Comparison of ENCODE assay signal across 8 mouse cellular contexts in the genomic region with DNA sequence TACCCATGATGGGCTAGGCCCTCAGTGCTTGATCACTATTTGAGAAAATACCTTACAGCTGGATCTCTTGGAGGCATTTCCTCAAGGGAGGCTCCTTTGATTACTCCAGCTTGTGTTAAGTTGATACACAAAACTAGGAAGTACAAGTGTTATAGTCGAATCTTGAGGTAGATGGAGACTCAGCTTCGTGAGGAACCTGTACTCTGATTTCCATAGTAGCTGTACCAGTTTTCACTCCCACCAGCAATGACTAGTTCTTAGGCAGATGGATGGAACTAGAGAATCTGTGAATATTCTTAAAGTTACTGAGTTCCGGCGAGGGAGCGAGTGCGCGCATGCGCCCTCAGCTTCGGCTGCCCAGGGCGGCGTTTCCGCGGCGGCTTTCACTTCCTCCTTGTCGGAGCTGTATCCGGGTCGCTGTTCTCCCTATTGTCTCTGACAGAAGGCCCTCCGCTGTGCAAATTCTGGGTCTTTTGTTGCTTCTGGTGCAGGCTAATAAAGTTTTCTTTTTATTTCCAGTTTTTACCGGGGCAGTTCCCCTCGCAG. TPM values are rescaled to one million over a fixed set of nuclear protein-coding genes. Genes with fewer than 3 reads are reported as not detected.
A peak's percentile ranks its signal among the peaks of the same experiment; 100 is the strongest.
DNase-seq lines count a peak whose midpoint lies in the region; ATAC-seq and TF ChIP-seq lines count a peak whose summit lies in the region.

No protein-coding gene starts in this region.

- ATAC-seq in G1E (ENCODE audit: extremely low read depth, insufficient number of reproducible peaks, low FRiP score, poor library complexity, severe bottlenecking): peak; percentile 71
- peak; percentile 98 for ATAC-seq in forebrain, embryonic 16.5 days
- ATAC-seq in lung, embryonic 15.5 days (ENCODE audit: borderline replicate concordance, extremely low read depth, low FRiP score, low TSS enrichment): peak; percentile 95

- H3K4me2 ChIP-seq in forebrain, embryonic 16.5 days (ENCODE audit: low read length): peak overlapping the region; percentile 66
- peak overlapping the region; percentile 63 for H3K4me2 ChIP-seq in lung, embryonic 15.5 days

- H3K27me3 ChIP-seq in G1E (ENCODE audit: insufficient read depth, low read length): no peaks in the 10 kb centered on the region
- H3K27me3 ChIP-seq in forebrain, embryonic 16.5 days (replicated peaks; ENCODE audit: control insufficient read depth, insufficient read depth, low read length): no peaks in the 10 kb centered on the region
- H3K27me3 ChIP-seq in lung, embryonic 15.5 days: no peaks in the 10 kb centered on the region

- DNase-seq in G1E (ENCODE audit: low spot score): peak; percentile 71
- DNase-seq in cerebellum, adult 11-12 months: peak; percentile 84
- peak; percentile 92 for DNase-seq in heart, postnatal 4 days
- peak; percentile 80 to 82 for DNase-seq in layer of hippocampus, adult 8-10 months (ENCODE audit: low spot score in 2 of 2)
- DNase-seq in ovary, postnatal 14 days (ENCODE audit: low spot score): peak; percentile 75
- DNase-seq in thymus, postnatal 14 days: peak; percentile 92

- peaks cover 23% of the 10 kb centered on the region for H3K4me1 ChIP-seq in G1E (ENCODE audit: insufficient read depth, low read depth, low read length)
- H3K4me1 ChIP-seq in forebrain, embryonic 16.5 days (replicated peaks; ENCODE audit: control insufficient read depth, insufficient read depth, low read length): peaks cover 20% of the 10 kb centered on the region
- H3K4me1 ChIP-seq in lung, embryonic 15.5 days: peaks cover 17% of the 10 kb centered on the region

- no peak for TF ChIP-seq CTCF in G1E (IDR thresholded peaks at IDR 0.05; ENCODE audit: low read depth, low read length)

- H3K9ac ChIP-seq in forebrain, embryonic 16.5 days (replicated peaks; ENCODE audit: low read depth, low read length): peak overlapping the region; percentile 99
- peak overlapping the region; percentile 84 for H3K9ac ChIP-seq in lung, embryonic 15.5 days

- H3K36me3 ChIP-seq in G1E (replicated peaks): peaks cover 22% of the 10 kb centered on the region
- peaks cover 7% of the 10 kb centered on the region; the same call in 1 of the 2 replicates for H3K36me3 ChIP-seq in forebrain, embryonic 16.5 days (ENCODE audit: control insufficient read depth, insufficient read depth)
- peaks cover 7% of the 10 kb centered on the region; the same call in 1 of the 2 replicates for H3K36me3 ChIP-seq in lung, embryonic 15.5 days

- under 1% methylated on average over 20 of the region's 20 CpGs for WGBS in forebrain, embryonic 16.5 days
- WGBS in lung, embryonic 15.5 days: under 1% methylated on average over 20 of the region's 20 CpGs

- peak overlapping the region; percentile 98 for H3K27ac ChIP-seq in forebrain, embryonic 16.5 days (ENCODE audit: low read length)
- peak overlapping the region; percentile 96 for H3K27ac ChIP-seq in lung, embryonic 15.5 days

- H3K4me3 ChIP-seq in G1E (ENCODE audit: low read depth, low read length): peak overlapping the region; percentile 75
- peak overlapping the region; percentile 51 for H3K4me3 ChIP-seq in forebrain, embryonic 16.5 days (replicated peaks; ENCODE audit: low read length)
- peak overlapping the region; percentile 75 for H3K4me3 ChIP-seq in lung, embryonic 15.5 days

- H3K9me3 ChIP-seq in G1E (replicated peaks): no peaks in the 10 kb centered on the region
- H3K9me3 ChIP-seq in forebrain, embryonic 16.5 days (ENCODE audit: control insufficient read depth, low read length): no peaks in the 10 kb centered on the region
- H3K9me3 ChIP-seq in lung, embryonic 15.5 days: no peaks in the 10 kb centered on the region

RNA-seq across cellular contexts. Expression of a gene that starts 18.0 kb away (rescaled TPM):
- total RNA-seq in G1E (2014; fragmentation: Nextera tagmentation) (99.4 and 116 TPM in 2 replicates), G1E (2017) (61.9 and 81.4 TPM in 2 replicates)
- polyA plus RNA-seq in G1E (2012): 22.9 and 28.8 TPM in 2 replicates
- 69.6 and 78.4 TPM in 2 replicates for polyA plus RNA-seq in forebrain, embryonic 16.5 days (2015; fragmentation: Nextera tagmentation; extraction: Ambion mirVana)
- total RNA-seq in heart, postnatal 4 days (2021): 10 to 100 TPM; 63.5 to 69.5 TPM
- 10 to 100 TPM; 69.9 to 94.7 (median 76.5) TPM for total RNA-seq in layer of hippocampus, adult 8-10 months (2022)
- polyA plus RNA-seq in lung, embryonic 15.5 days (2015; fragmentation: Nextera tagmentation; extraction: Ambion mirVana): 54.9 and 55.6 TPM in 2 replicates

RNA-seq across cellular contexts. Expression of a gene that starts 18.3 kb away (rescaled TPM):
- total RNA-seq in G1E (2014; fragmentation: Nextera tagmentation) (103 and 109 TPM in 2 replicates), G1E (2017) (314 and 347 TPM in 2 replicates)
- polyA plus RNA-seq in G1E (2012): 13.7 and 23.9 TPM in 2 replicates
- polyA plus RNA-seq in forebrain, embryonic 16.5 days (2015; fragmentation: Nextera tagmentation; extraction: Ambion mirVana): 725 and 751 TPM in 2 replicates
- total RNA-seq in heart, postnatal 4 days (2021): 1,000 to 10,000 TPM; 1,791 to 1,863 TPM
- total RNA-seq in layer of hippocampus, adult 8-10 months (2022): 100 to 1,000 TPM; 640 to 723 (median 699) TPM
- polyA plus RNA-seq in lung, embryonic 15.5 days (2015; fragmentation: Nextera tagmentation; extraction: Ambion mirVana): 878 and 948 TPM in 2 replicates

Comparison
In these comparisons a context has a peak if more than half of its experiments do, and no peak if none do; other contexts are left out.
1. Peak in every context shown above with its lines: DNase-seq, ATAC-seq, H3K4me3 ChIP-seq and H3K27ac ChIP-seq.